Mouse (Mus musculus): Measurements from ENCODE around the gene Atp4a.

DNA sequence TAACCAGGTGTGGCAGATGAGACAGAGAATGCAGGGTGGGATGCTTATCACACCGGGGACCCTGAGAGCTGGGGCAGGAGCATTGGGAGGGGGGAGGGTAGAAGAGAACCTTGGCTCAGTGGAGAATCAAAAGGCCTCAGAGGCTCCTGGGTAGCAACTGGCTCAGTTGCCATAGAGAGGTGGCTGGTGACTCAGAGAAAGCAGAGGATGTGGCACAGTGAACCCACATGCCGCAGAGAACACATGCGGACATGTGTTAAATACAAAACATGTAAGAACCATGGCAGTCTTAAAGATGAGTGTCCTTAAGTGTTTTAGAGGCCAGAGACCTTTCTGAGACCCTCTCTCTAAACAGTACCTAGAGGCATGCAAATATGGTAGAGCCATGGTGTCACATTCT, 24.2 kb downstream of the Atp4a start:
- TF ChIP-seq CTCF (IDR thresholded peaks at IDR 0.05; ENCODE audit: low read depth, low read length) (no peak), POLR2A (IDR thresholded peaks at IDR 0.05; ENCODE audit: extremely low read depth, insufficient read depth, low read length) (no peak)
